Mouse (Mus musculus): ENCODE results near the gene Arhgef11. TPM values are rescaled to one million over a fixed set of nuclear protein-coding genes. Genes with fewer than 3 reads are reported as not detected.

Arhgef11 gene
- polyA plus RNA-seq, 1 experiment from 2014 or later: 11.0 TPM

DNA sequence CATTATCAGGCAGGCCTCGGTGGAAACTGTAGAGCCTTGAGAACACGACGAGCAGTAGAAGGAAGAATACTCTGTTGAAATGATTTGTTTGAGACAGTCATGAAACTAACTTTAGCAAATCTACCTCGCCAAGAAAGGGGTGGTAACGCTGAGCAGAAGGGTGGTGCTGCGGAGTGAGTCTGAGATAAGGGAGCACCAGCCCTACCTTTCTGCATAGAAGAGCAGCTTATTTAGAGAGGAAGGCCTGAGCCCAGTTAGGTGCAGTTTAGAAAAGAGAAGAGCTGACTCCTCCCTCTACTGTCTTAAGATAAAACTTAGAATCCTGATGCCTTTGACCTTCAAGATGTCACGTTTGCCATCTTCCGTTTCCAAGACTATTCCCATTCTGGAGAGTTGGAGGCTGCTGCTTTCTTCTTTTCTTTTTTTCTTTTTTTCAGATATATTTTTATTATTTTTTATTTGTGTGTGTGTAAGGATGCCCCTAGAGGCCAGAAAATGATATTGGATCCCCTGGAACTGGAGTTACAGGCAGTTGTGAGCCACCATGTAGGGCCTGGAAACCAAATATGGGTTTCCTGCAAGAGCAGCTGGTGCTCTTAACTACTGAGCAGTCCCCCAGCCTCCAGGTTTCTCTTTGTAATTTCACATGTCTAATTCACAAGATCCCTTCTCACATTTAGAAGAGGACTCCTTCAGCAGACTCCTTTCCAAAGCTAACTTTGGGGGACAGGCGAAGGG lies 42.5 kb downstream of the Arhgef11 start:
- Histone ChIP-seq H3K4me1 (replicated peaks; ENCODE audit: insufficient read depth, low read length) (peaks cover 3% of the 10 kb centered on the region; the same call in 1 of the 2 replicates), H3K27ac (no peak overlapping the region), H3K4me3 (replicated peaks; ENCODE audit: low read depth, low read length) (no peak overlapping the region), H3K36me3 (ENCODE audit: insufficient read depth, low read length) (no peaks in the 10 kb centered on the region), H3K9ac (ENCODE audit: low read depth, low read length) (no peak overlapping the region), H3K9me3 (replicated peaks; ENCODE audit: low read length) (no peaks in the 10 kb centered on the region), H3K27me3 (ENCODE audit: insufficient read depth, low read length) (no peaks in the 10 kb centered on the region), H3K4me2 (ENCODE audit: low read length) (no peak overlapping the region)
- peak; percentile 75 for DNase-seq (ENCODE audit: low spot score)
- ATAC-seq (replicated peaks; ENCODE audit: low FRiP score, low read depth): no peak
- 92% methylated on average over 9 of the region's 9 CpGs for WGBS
- peak; percentile 55 for TF ChIP-seq CTCF (IDR thresholded peaks at IDR 0.05; ENCODE audit: low read depth)

GRCm38 (mm10) chr3:87660479-87660878 lies 43.1 kb downstream of the Arhgef11 start:
- no peak overlapping the region for H3K4me2 ChIP-seq (ENCODE audit: low read length)
- ATAC-seq (replicated peaks; ENCODE audit: low FRiP score, low read depth) (no peak), DNase-seq (ENCODE audit: low spot score) (no peak)
- no peaks in the 10 kb centered on the region for H3K36me3 ChIP-seq (ENCODE audit: insufficient read depth, low read length)
- H3K27me3 ChIP-seq (ENCODE audit: insufficient read depth, low read length): no peaks in the 10 kb centered on the region
- no peak overlapping the region for H3K27ac ChIP-seq
- H3K4me1 ChIP-seq (replicated peaks; ENCODE audit: insufficient read depth, low read length): peaks cover 3% of the 10 kb centered on the region; the same call in 1 of the 2 replicates
- no peaks in the 10 kb centered on the region for H3K9me3 ChIP-seq (replicated peaks; ENCODE audit: low read length)
- 82% methylated on average over 4 of the region's 4 CpGs for WGBS
- H3K9ac ChIP-seq (ENCODE audit: low read depth, low read length): no peak overlapping the region
- no peak overlapping the region for H3K4me3 ChIP-seq (replicated peaks; ENCODE audit: low read depth, low read length)
- no peak for TF ChIP-seq CTCF (IDR thresholded peaks at IDR 0.05; ENCODE audit: low read depth)

DNA sequence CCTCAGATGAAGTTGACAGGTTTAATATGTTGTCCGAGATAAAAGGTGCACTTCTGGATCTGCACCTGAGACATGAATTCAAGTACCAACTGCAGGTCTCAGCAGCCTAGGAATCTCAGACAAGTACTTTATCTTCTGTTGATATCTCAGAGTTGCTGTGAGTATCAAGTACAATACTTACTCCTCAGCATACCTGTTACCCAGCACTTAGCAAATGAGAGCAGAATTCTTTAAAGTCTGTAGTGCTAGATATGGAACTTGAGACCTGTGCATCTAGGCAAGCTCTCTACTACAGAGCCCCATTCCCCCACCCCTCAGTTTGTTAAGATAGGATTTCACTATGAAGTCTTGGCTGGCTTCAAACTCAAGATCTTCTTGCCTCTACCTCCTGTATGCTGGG lies 43.9 kb downstream of the Arhgef11 start:
- H3K4me1 ChIP-seq (replicated peaks; ENCODE audit: insufficient read depth, low read length): no peaks in the 10 kb centered on the region
- no peak overlapping the region for H3K27ac ChIP-seq
- TF ChIP-seq CTCF (IDR thresholded peaks at IDR 0.05; ENCODE audit: low read depth): no peak
- no peaks in the 10 kb centered on the region for H3K27me3 ChIP-seq (ENCODE audit: insufficient read depth, low read length)
- H3K9ac ChIP-seq (ENCODE audit: low read depth, low read length): no peak overlapping the region
- no peak overlapping the region for H3K4me2 ChIP-seq (ENCODE audit: low read length)
- DNase-seq (ENCODE audit: low spot score): no peak
- no peak for ATAC-seq (replicated peaks; ENCODE audit: low FRiP score, low read depth)
- H3K4me3 ChIP-seq (replicated peaks; ENCODE audit: low read depth, low read length): no peak overlapping the region
- H3K36me3 ChIP-seq (ENCODE audit: insufficient read depth, low read length): no peaks in the 10 kb centered on the region
- H3K9me3 ChIP-seq (replicated peaks; ENCODE audit: low read length): no peaks in the 10 kb centered on the region
- WGBS: 77% methylated on average over 1 of the region's 1 CpGs

DNA sequence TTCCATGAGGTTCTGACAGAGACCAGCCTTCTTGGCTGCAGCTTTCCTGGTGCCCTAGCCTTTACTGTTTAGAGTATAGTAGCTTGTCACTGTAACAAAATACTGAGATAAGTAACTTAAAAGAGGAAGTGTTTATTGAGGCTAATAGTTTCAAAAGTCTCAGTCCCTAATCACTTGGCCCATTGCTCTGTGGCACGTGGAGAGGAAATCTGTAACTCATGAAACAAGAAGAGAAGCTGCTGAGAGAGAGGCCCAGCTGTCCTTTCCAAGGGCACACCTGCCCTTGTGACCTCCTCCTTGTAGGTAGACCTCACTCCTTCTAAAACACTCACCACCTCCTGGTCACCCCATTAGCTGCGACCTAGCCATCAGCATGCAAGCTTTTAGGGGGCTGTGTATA lies 101.2 kb downstream of the Arhgef11 start:
- Histone ChIP-seq H3K4me1 (replicated peaks; ENCODE audit: insufficient read depth, low read length) (no peaks in the 10 kb centered on the region), H3K4me3 (replicated peaks; ENCODE audit: low read depth, low read length) (no peak overlapping the region), H3K27me3 (ENCODE audit: insufficient read depth, low read length) (no peaks in the 10 kb centered on the region), H3K4me2 (ENCODE audit: low read length) (no peak overlapping the region), H3K9ac (ENCODE audit: low read depth, low read length) (no peak overlapping the region), H3K27ac (no peak overlapping the region), H3K36me3 (ENCODE audit: insufficient read depth, low read length) (peaks cover 75% of the 10 kb centered on the region), H3K9me3 (replicated peaks; ENCODE audit: low read length) (no peaks in the 10 kb centered on the region)
- 77% methylated on average over 2 of the region's 2 CpGs for WGBS
- TF ChIP-seq CTCF (IDR thresholded peaks at IDR 0.05; ENCODE audit: low read depth): no peak
- ATAC-seq (replicated peaks; ENCODE audit: low FRiP score, low read depth) (no peak), DNase-seq (ENCODE audit: low spot score) (no peak)

DNA sequence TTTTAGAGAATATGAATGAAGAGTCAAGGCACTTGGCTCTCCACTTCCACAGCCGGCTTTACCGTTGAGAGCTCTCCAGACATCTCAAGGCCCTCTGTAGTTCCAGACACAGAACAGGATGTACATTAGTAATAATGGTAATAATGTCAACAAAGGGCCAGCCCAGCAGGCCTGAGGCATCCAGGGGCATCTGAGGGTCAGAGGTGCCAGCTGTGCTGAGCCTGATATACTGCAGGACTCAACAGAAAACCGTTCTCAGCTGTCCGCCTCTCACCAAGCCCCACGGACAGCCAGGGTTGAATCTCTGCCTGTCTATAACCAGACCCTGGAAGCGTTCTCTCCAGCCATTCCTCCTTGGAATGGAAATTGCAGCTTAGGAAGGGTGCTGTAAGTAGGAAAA lies 107.2 kb downstream of the Arhgef11 start:
- Histone ChIP-seq H3K27ac (no peak overlapping the region), H3K36me3 (ENCODE audit: insufficient read depth, low read length) (peaks cover 80% of the 10 kb centered on the region), H3K9ac (ENCODE audit: low read depth, low read length) (no peak overlapping the region), H3K9me3 (replicated peaks; ENCODE audit: low read length) (no peaks in the 10 kb centered on the region), H3K4me1 (replicated peaks; ENCODE audit: insufficient read depth, low read length) (no peaks in the 10 kb centered on the region), H3K27me3 (ENCODE audit: insufficient read depth, low read length) (no peaks in the 10 kb centered on the region), H3K4me2 (ENCODE audit: low read length) (no peak overlapping the region), H3K4me3 (replicated peaks; ENCODE audit: low read depth, low read length) (no peak overlapping the region)
- TF ChIP-seq CTCF (IDR thresholded peaks at IDR 0.05; ENCODE audit: low read depth): no peak
- DNase-seq (ENCODE audit: low spot score) (no peak), ATAC-seq (replicated peaks; ENCODE audit: low FRiP score, low read depth) (no peak)
- WGBS: 63% methylated on average over 6 of the region's 6 CpGs

GRCm38 (mm10) chr3:87725396-87726160 lies 108.2 kb downstream of the Arhgef11 start:
- H3K27ac ChIP-seq: no peak overlapping the region

More at GRCm38 (mm10) chr3:87725396-87726160, 108.2 kb downstream of the Arhgef11 start:
- Histone ChIP-seq H3K9me3 (replicated peaks; ENCODE audit: low read length) (no peaks in the 10 kb centered on the region), H3K27me3 (ENCODE audit: insufficient read depth, low read length) (no peaks in the 10 kb centered on the region), H3K9ac (ENCODE audit: low read depth, low read length) (no peak overlapping the region), H3K4me1 (replicated peaks; ENCODE audit: insufficient read depth, low read length) (no peaks in the 10 kb centered on the region), H3K4me2 (ENCODE audit: low read length) (no peak overlapping the region), H3K36me3 (ENCODE audit: insufficient read depth, low read length) (peaks cover 81% of the 10 kb centered on the region), H3K4me3 (replicated peaks; ENCODE audit: low read depth, low read length) (no peak overlapping the region)
- 95% methylated on average over 16 of the region's 16 CpGs for WGBS
- no peak for TF ChIP-seq CTCF (IDR thresholded peaks at IDR 0.05; ENCODE audit: low read depth)
- DNase-seq (ENCODE audit: low spot score) (no peak), ATAC-seq (replicated peaks; ENCODE audit: low FRiP score, low read depth) (no peak)

All from kidney, postnatal 0 days (tissue).